ENCODE assay signal across 8 mouse cellular contexts in genomic region chr1:38767812-38768211, GRCm38 (mm10).
DNase-seq lines count a peak whose midpoint lies in the region; ATAC-seq and TF ChIP-seq lines count a peak whose summit lies in the region.

No protein-coding gene starts in this region.

- no peak for TF ChIP-seq EP300 in MEL (IDR thresholded peaks at IDR 0.05; ENCODE audit: low read depth in 1 of 2, low read length in 2 of 2)

- H3K4me1 ChIP-seq in MEL (ENCODE audit: control insufficient read depth in 1 of 2, insufficient read depth in 2 of 2, low read length in 2 of 2): peaks cover 0 to 9% of the 10 kb centered on the region in 2 experiments; a peak in 2 of 4 replicates
- H3K4me1 ChIP-seq in forebrain, embryonic 16.5 days (replicated peaks; ENCODE audit: control insufficient read depth, insufficient read depth, low read length): peaks cover 11% of the 10 kb centered on the region

- no peaks in the 10 kb centered on the region for H3K9me3 ChIP-seq in MEL (replicated peaks; ENCODE audit: insufficient read depth, low read length)
- H3K9me3 ChIP-seq in forebrain, embryonic 16.5 days (ENCODE audit: control insufficient read depth, low read length): no peaks in the 10 kb centered on the region

- TF ChIP-seq POLR2A in MEL (IDR thresholded peaks at IDR 0.05; ENCODE audit: control insufficient read depth in 1 of 2, insufficient read depth in 1 of 2, low read depth in 1 of 2, low read length in 2 of 2, poor library complexity in 1 of 2): no peak

- peak overlapping the region; percentile 34 to 64 for H3K4me3 ChIP-seq in MEL (ENCODE audit: control insufficient read depth in 1 of 2, insufficient read depth in 1 of 2, low read depth in 2 of 2, low read length in 2 of 2)
- no peak overlapping the region for H3K4me3 ChIP-seq in forebrain, embryonic 16.5 days (replicated peaks; ENCODE audit: low read length)

- H3K36me3 ChIP-seq in MEL (ENCODE audit: control insufficient read depth in 1 of 2, insufficient read depth in 2 of 2, low read length in 2 of 2): peaks cover 0 to 5% of the 10 kb centered on the region in 2 experiments; a peak in 1 of 4 replicates
- no peaks in the 10 kb centered on the region for H3K36me3 ChIP-seq in forebrain, embryonic 16.5 days (ENCODE audit: control insufficient read depth, insufficient read depth)

- H3K27ac ChIP-seq in MEL (ENCODE audit: control insufficient read depth, low read depth, low read length): peak overlapping the region; percentile 28
- H3K27ac ChIP-seq in forebrain, embryonic 16.5 days (ENCODE audit: low read length): no peak overlapping the region

- H3K9ac ChIP-seq in MEL (ENCODE audit: control insufficient read depth, low read depth, low read length, poor library complexity, severe bottlenecking): peak overlapping the region; percentile 26; the same call in 1 of the 2 replicates
- H3K9ac ChIP-seq in forebrain, embryonic 16.5 days (replicated peaks; ENCODE audit: low read depth, low read length): no peak overlapping the region

- no peak overlapping the region for H3K4me2 ChIP-seq in forebrain, embryonic 16.5 days (ENCODE audit: low read length)

- no peaks in the 10 kb centered on the region for H3K27me3 ChIP-seq in MEL (ENCODE audit: control insufficient read depth in 1 of 2, insufficient read depth in 2 of 2, low read length in 2 of 2)
- H3K27me3 ChIP-seq in forebrain, embryonic 16.5 days (replicated peaks; ENCODE audit: control insufficient read depth, insufficient read depth, low read length): no peaks in the 10 kb centered on the region

- ATAC-seq in forebrain, embryonic 16.5 days: peak; percentile 81

- TF ChIP-seq CTCF in MEL (IDR thresholded peaks at IDR 0.05 in 2 of 3, conservative IDR thresholded peaks at IDR 0.05 in 1 of 3; ENCODE audit: control insufficient read depth in 1 of 3, insufficient read depth in 1 of 3, low read depth in 2 of 3, low read length in 3 of 3, poor library complexity in 1 of 3, severe bottlenecking in 1 of 3): peak; percentile 59 to 92 (median 86)

- DNase-seq in MEL (ENCODE audit: low read depth, low spot score): peak; percentile 91
- DNase-seq in c-Kit-negative CD71-positive TER-119-positive erythroid progenitor cells, embryonic 14.5 days (ENCODE audit: low read depth, low spot score): peak; percentile 32
- DNase-seq in heart, postnatal 25 days (ENCODE audit: low spot score): peak; percentile 29
- DNase-seq in layer of hippocampus, postnatal 25 days (ENCODE audit: extremely low spot score in 1 of 2, low spot score in 1 of 2): peak; percentile 72 to 95
- DNase-seq in lung, postnatal 36 days: peak; percentile 69
- DNase-seq in right cerebral cortex, postnatal 10 days (ENCODE audit: low spot score in 2 of 2): peak; percentile 68 to 82
- DNase-seq in urinary bladder, postnatal 10 days (ENCODE audit: low spot score): peak; percentile 40

- H3K79me2 ChIP-seq in MEL (ENCODE audit: control insufficient read depth, insufficient read depth, low read length, poor library complexity): no peaks in the 10 kb centered on the region

- TF ChIP-seq RAD21 in MEL (IDR thresholded peaks at IDR 0.05; ENCODE audit: low read depth, low read length): peak; percentile 88

- intact Hi-C loops in heart, postnatal 25 days (cut with DNase I): loop anchor here (2.0 to 5.0 kb wide), 3 partner anchors 141 to 581 kb away; no protein-coding TSS in a partner anchor

- 8% methylated on average over 11 of the region's 11 CpGs for WGBS in forebrain, embryonic 16.5 days

TF ChIP-seq in MEL, 35 proteins besides CTCF, POLR2A, EP300 and RAD21:
- TF ChIP-seq GABPA (IDR thresholded peaks at IDR 0.05; ENCODE audit: low read depth, low read length): no peak
- TF ChIP-seq ZMIZ1 (IDR thresholded peaks at IDR 0.05; ENCODE audit: low read depth, low read length): no peak
- TF ChIP-seq ETS1 (IDR thresholded peaks at IDR 0.05; ENCODE audit: low read depth, low read length): no peak
- no peak for TF ChIP-seq USF1 (IDR thresholded peaks at IDR 0.05; ENCODE audit: low read depth, low read length)
- peak; percentile 84 for TF ChIP-seq ZC3H11A (IDR thresholded peaks at IDR 0.05; ENCODE audit: low read depth, low read length)
- peak; percentile 34; the same call in 1 of the 2 replicates for TF ChIP-seq SIN3A (IDR thresholded peaks at IDR 0.05; ENCODE audit: low read length)
- TF ChIP-seq ZKSCAN1 (IDR thresholded peaks at IDR 0.05; ENCODE audit: low read depth, low read length): no peak
- TF ChIP-seq SMC3 (IDR thresholded peaks at IDR 0.05; ENCODE audit: low read depth, low read length): peak; percentile 89
- TF ChIP-seq MAX (IDR thresholded peaks at IDR 0.05; ENCODE audit: low read length): no peak
- TF ChIP-seq MEF2A (IDR thresholded peaks at IDR 0.05; ENCODE audit: extremely low read depth, insufficient replicate concordance, low read depth, low read length, poor library complexity, severe bottlenecking): no peak
- no peak for TF ChIP-seq MYC (IDR thresholded peaks at IDR 0.05; ENCODE audit: low read depth, low read length)
- no peak for TF ChIP-seq BHLHE40 (IDR thresholded peaks at IDR 0.05; ENCODE audit: borderline replicate concordance, low read depth, low read length)
- TF ChIP-seq TBP (IDR thresholded peaks at IDR 0.05; ENCODE audit: low read depth, low read length): no peak
- TF ChIP-seq MAZ (IDR thresholded peaks at IDR 0.05; ENCODE audit: low read depth, low read length): 0 out of 2 replicates have a peak, but pooled peaks have one; percentile 58
- no peak for TF ChIP-seq POLR2AphosphoS2 (IDR thresholded peaks at IDR 0.05; ENCODE audit: low read length)
- no peak for TF ChIP-seq CHD2 (IDR thresholded peaks at IDR 0.05; ENCODE audit: low read length)

Comparison
In these comparisons a context has a peak if more than half of its experiments do, and no peak if none do; other contexts are left out.
1. DNase-seq: peak in every context shown above with its lines; median percentile 91 in MEL; 84 in layer of hippocampus, postnatal 25 days; 75 in right cerebral cortex, postnatal 10 days; 69 in lung, postnatal 36 days; 40 in urinary bladder, postnatal 10 days; 32 in c-Kit-negative CD71-positive TER-119-positive erythroid progenitor cells, embryonic 14.5 days; 29 in heart, postnatal 25 days.